Mouse (Mus musculus): Measurements from ENCODE around the gene Rbms1.

- TF ChIP-seq CTCF (IDR thresholded peaks at IDR 0.05; ENCODE audit: insufficient read depth, low read length): no peak
- TF ChIP-seq POLR2A (IDR thresholded peaks at IDR 0.05; ENCODE audit: borderline replicate concordance, extremely low read depth, low read depth, low read length): no peak
These were observed 59.5 kb downstream of the Rbms1 start for GRCm38 (mm10) chr2:60903535-60903934.
